Mouse (Mus musculus) forebrain, postnatal 0 days (tissue): ENCODE data around the gene Tcte1. TPM values are rescaled to one million over a fixed set of nuclear protein-coding genes. Genes with fewer than 3 reads are reported as not detected.

Source experiments
- ATAC-seq: fragments of 200-750 bp; cut with Nextera tagmentation; 2 replicates; pipeline ENCODE4 v1.8.0; 2017; ENCODE audit warnings: mild to moderate bottlenecking, moderate library complexity
- DNase-seq: peaks from one replicate; pipeline ENCODE4 v3.0.0-alpha.2; 2015
- H3K27ac ChIP-seq: fragments of 300-500 bp; sonication (generic); 2 replicates; pipeline ENCODE4 v1.5.1; 2014; ENCODE audit warnings: low read depth, mild to moderate bottlenecking, antibody characterized with exemption, low read length, moderate library complexity, mixed read lengths
- H3K27me3 ChIP-seq: fragments of 300-500 bp; sonication (generic); 2 replicates; pipeline ENCODE4 v1.6.1; 2014; ENCODE audit warnings: mild to moderate bottlenecking, low read length, mixed read lengths; ENCODE audit not compliant: insufficient read depth
- H3K36me3 ChIP-seq: fragments of 300-500 bp; sonication (generic); 2 replicates; pipeline ENCODE4 v1.6.1; 2014; ENCODE audit warnings: mild to moderate bottlenecking, moderate library complexity; ENCODE audit not compliant: insufficient read depth
- H3K4me1 ChIP-seq: fragments of 300-500 bp; sonication (generic); 2 replicates; pipeline ENCODE4 v1.6.1; 2014; ENCODE audit warnings: antibody characterized with exemption; ENCODE audit not compliant: insufficient read depth
- H3K4me2 ChIP-seq: fragments of 300-500 bp; sonication (generic); 2 replicates; pipeline ENCODE4 v1.6.1; 2014; ENCODE audit warnings: low read depth, mild to moderate bottlenecking, moderate library complexity
- H3K4me3 ChIP-seq: fragments of 300-500 bp; sonication (generic); 2 replicates; pipeline ENCODE4 v1.5.1; 2014; ENCODE audit warnings: low read depth, low read length, mixed read lengths
- H3K9ac ChIP-seq: fragments of 300-500 bp; sonication (generic); 2 replicates; pipeline ENCODE4 v1.6.1; 2014; ENCODE audit warnings: mild to moderate bottlenecking
- H3K9me3 ChIP-seq: fragments of 300-500 bp; sonication (generic); 2 replicates; pipeline ENCODE4 v1.6.1; 2016; ENCODE audit warnings: low read length
- CTCF ChIP-seq: sonication (generic); IDR thresholded peaks from 2 replicates; pipeline ENCODE4 v1.5.1; 2016; ENCODE audit warnings: antibody characterized with exemption, control low read depth, low read depth
- WGBS: fragments of 180-500 bp; shearing (Covaris S2); extraction: QIAGEN DNeasy Blood & Tissue Kit; methylation state at CpG from one replicate; pipeline ENCODE4 v1.1.7; 2014; 5-methylcytosine and 5-hydroxymethylcytosine counted together
- polyA plus RNA-seq: library from polyadenylated mRNA; unstranded; fragments of >200 nt; fragmentation: Nextera tagmentation; extraction: Ambion mirVana; gene quantifications from 2 replicates; pipeline ENCODE4 v1.2.1, GENCODE M21; 2015
- total RNA-seq: library from RNA; depleted of rRNA; stranded (reverse); fragments of >200 nt; gene quantifications from 2 replicates; pipeline ENCODE4 v1.2.3, GENCODE M21; 2014

The Tcte1 gene
- total and polyA plus RNA-seq, 2 experiments from 2014 or later, result 1.4 to 5.7 TPM

DNA sequence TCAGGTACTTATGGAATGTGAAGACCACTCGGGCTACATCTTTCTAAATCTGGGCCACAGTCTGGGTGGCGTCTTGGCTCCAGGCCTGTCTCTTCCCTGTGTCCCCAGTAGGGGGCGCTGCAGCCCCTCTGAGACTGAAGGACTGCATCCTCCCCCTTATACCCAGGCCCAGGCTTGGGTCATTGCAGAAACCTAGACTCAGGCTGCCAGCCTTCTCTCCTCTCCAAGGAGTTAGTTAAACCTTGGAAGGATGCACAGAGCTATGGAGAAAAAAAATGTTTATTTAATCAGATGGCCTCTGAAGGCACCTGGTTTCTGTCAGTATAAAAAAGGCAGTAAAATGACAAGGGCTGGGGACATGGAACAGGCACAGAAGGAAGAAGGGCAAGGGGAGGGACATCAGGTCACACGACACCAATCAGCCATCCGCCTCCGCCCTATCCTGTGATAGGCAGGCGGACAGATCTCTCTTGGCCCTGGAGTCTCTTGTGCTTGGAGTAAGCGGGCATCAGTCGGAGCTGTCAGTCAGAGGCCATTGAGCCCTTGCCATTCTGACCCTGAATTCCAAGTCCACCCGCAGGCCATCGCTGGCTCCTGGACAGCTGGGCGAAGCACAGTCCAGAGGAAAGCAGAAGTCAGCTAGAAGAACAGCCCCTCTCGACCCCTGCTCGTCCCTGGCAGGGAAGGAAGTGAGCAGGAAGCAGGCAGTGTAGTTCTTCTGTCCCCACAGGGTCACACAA lies 61.9 kb downstream of the Tcte1 start:
- ATAC-seq, result peak; percentile 76
- H3K4me2 ChIP-seq, result no peak overlapping the region
- no peak overlapping the region for H3K4me3 ChIP-seq
- no peaks in the 10 kb centered on the region for H3K4me1 ChIP-seq
- peaks cover 19% of the 10 kb centered on the region for H3K36me3 ChIP-seq
- WGBS, result 33% methylated on average over 14 of the region's 14 CpGs
- DNase-seq, result peak; percentile 84
- peak; percentile 86 for TF ChIP-seq CTCF
- no peaks in the 10 kb centered on the region for H3K27me3 ChIP-seq
- H3K9me3 ChIP-seq, result no peaks in the 10 kb centered on the region
- H3K9ac ChIP-seq, result peak overlapping the region; percentile 14; the same call in 1 of the 2 replicates
- peak overlapping the region; percentile 71 for H3K27ac ChIP-seq

DNA sequence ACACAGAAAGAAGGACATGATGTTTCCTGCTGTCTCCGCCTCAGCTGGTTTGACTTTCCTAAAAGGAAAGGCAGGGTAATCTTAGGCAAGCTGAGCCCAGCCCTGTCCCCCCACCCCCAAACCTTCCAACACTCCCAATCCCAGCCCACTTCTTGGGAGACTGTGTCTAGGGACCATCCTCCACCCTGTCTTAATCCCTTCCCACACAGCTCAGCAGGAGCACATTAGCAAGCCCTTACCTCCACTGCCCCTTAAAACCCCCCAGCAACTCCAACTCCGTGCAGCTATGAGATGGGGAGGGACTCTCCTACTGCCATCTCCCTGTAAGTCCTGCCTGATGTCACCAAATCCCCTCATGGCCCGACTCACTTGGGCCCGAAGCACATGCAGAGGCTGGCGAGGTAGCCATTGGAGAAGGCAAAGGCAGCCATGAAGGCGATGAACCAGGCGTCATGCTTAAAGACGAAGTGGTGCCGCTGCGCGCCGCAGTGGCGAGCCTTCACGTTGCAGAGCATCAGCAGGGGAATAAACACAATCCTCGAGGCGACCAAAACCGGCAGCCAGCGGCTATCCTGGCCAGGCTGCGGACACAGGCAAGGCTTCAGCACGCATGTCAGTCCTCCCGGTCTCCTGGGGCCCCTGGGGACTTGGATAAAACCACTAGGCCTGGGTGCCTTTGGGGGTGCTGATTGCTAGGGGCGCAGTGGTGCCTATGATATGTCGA lies 62.7 kb downstream of the Tcte1 start:
- no peak overlapping the region for H3K9ac ChIP-seq

GRCm38 (mm10) chr17:45586449-45586837 lies 63.2 kb downstream of the Tcte1 start:
- Histone ChIP-seq H3K9ac (no peak overlapping the region), H3K4me3 (no peak overlapping the region), H3K9me3 (no peaks in the 10 kb centered on the region), H3K27me3 (no peaks in the 10 kb centered on the region), H3K4me1 (no peaks in the 10 kb centered on the region), H3K4me2 (no peak overlapping the region), H3K36me3 (peaks cover 19% of the 10 kb centered on the region), H3K27ac (no peak overlapping the region)
- peak; percentile 48 for TF ChIP-seq CTCF
- over 99% methylated on average over 3 of the region's 3 CpGs for WGBS
- DNase-seq (no peak), ATAC-seq (no peak)

More for the DNA sequence above, 62.7 kb downstream of the Tcte1 start:
- DNase-seq, result no peak
- Histone ChIP-seq H3K27me3 (no peaks in the 10 kb centered on the region), H3K36me3 (peaks cover 19% of the 10 kb centered on the region), H3K9me3 (no peaks in the 10 kb centered on the region), H3K4me1 (no peaks in the 10 kb centered on the region), H3K4me3 (no peak overlapping the region), H3K4me2 (no peak overlapping the region), H3K27ac (peak overlapping the region; percentile 71; the same call in 1 of the 2 replicates)
- TF ChIP-seq CTCF, result no peak
- WGBS, result 68% methylated on average over 23 of the region's 23 CpGs
- ATAC-seq, result no peak

- Histone ChIP-seq H3K4me3 (no peak overlapping the region), H3K4me2 (no peak overlapping the region), H3K9ac (no peak overlapping the region), H3K9me3 (no peaks in the 10 kb centered on the region), H3K36me3 (peaks cover 19% of the 10 kb centered on the region), H3K27ac (no peak overlapping the region), H3K4me1 (peaks cover 11% of the 10 kb centered on the region), H3K27me3 (no peaks in the 10 kb centered on the region)
- ATAC-seq, result no peak
- no peak for DNase-seq
- TF ChIP-seq CTCF, result no peak
- 94% methylated on average over 7 of the region's 7 CpGs for WGBS
Measured at GRCm38 (mm10) chr17:45588370-45588769, 65.1 kb downstream of the Tcte1 start.

GRCm38 (mm10) chr17:45589236-45589635 lies 66.0 kb downstream of the Tcte1 start:
- Histone ChIP-seq H3K9ac (no peak overlapping the region), H3K27ac (no peak overlapping the region), H3K27me3 (no peaks in the 10 kb centered on the region), H3K4me1 (peaks cover 17% of the 10 kb centered on the region), H3K36me3 (peaks cover 19% of the 10 kb centered on the region), H3K9me3 (no peaks in the 10 kb centered on the region), H3K4me2 (no peak overlapping the region), H3K4me3 (no peak overlapping the region)
- 98% methylated on average over 7 of the region's 7 CpGs for WGBS
- no peak for ATAC-seq
- no peak for TF ChIP-seq CTCF
- DNase-seq, result no peak

DNA sequence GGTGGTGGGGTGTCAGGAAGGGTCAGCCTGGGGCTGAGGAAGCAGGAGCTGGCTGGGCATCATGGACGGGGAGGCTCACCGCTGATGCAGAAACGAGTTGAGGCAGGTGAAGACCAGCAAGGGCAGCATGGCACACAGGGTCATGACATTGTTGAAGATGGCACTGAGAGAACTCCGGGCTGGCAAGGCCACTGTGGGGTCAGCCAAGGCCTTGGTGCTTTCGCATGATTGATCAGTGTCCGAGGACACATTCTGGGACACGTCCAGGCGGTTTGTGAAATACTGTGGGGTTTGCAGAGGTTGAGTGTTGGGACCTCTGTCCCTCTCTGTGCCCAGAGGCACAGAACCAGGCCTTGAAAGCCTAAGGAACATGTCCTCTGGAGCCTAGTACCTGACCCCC lies 66.6 kb downstream of the Tcte1 start:
- Histone ChIP-seq H3K27me3 (no peaks in the 10 kb centered on the region), H3K4me1 (peaks cover 18% of the 10 kb centered on the region), H3K4me2 (no peak overlapping the region), H3K4me3 (no peak overlapping the region), H3K36me3 (peaks cover 19% of the 10 kb centered on the region), H3K9ac (no peak overlapping the region), H3K9me3 (no peaks in the 10 kb centered on the region), H3K27ac (no peak overlapping the region)
- no peak for DNase-seq
- TF ChIP-seq CTCF, result no peak
- WGBS, result 92% methylated on average over 8 of the region's 8 CpGs
- ATAC-seq, result no peak

DNA sequence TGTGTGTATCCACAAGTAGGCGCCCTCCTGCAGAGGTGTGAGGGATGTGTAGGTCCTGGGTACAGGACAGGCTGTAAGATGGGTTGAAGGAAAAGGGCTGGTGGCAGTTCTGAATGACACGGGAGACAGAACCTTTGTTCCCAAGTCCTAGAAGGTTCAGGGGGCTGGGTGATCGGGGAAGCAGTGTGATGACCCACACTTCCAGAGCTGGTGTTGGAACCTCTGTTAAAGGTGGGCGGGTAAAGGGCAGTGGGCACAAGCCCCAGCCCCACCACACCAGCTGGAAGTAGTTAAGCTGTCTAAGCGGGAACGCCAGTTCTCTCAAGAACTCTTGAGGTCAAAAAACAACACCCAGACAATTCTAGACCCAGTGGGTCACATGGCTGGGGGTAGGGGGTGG lies 67.2 kb downstream of the Tcte1 start:
- TF ChIP-seq CTCF, result no peak
- 87% methylated on average over 6 of the region's 6 CpGs for WGBS
- Histone ChIP-seq H3K4me3 (no peak overlapping the region), H3K4me2 (no peak overlapping the region), H3K4me1 (peaks cover 18% of the 10 kb centered on the region), H3K36me3 (peaks cover 16% of the 10 kb centered on the region), H3K27me3 (no peaks in the 10 kb centered on the region), H3K27ac (no peak overlapping the region), H3K9ac (no peak overlapping the region), H3K9me3 (no peaks in the 10 kb centered on the region)
- ATAC-seq, result no peak
- DNase-seq, result no peak
